Mouse (Mus musculus): ENCODE measurements around the gene Tssk6. TPM values are rescaled to one million over a fixed set of nuclear protein-coding genes. Genes with fewer than 3 reads are reported as not detected.

Gene Tssk6
- 0.24 TPM in 1 of 2 replicates, not detected in the other for total RNA-seq (2021)
- long read RNA-seq, partial matches to known transcripts, result 0 of 2 reads
- long read RNA-seq, other reads (novel, unspliced or antisense), result 0 of 2 reads

- peak; percentile 40 for DNase-seq
Observed at GRCm38 (mm10) chr8:69902163-69903062, at the start of gene Tssk6, which contains the start of the genes Ndufa13 and Yjefn3. Gene Tssk6 (plus strand): TSS chr8:69902184. Gene Ndufa13 (minus strand): TSS chr8:69902558. Gene Yjefn3 (minus strand): TSS chr8:69902712.

GRCm38 (mm10) chr8:69853869-69854268 is 48.1 kb upstream of the Tssk6 start:
- DNase-seq, result no peak

DNA sequence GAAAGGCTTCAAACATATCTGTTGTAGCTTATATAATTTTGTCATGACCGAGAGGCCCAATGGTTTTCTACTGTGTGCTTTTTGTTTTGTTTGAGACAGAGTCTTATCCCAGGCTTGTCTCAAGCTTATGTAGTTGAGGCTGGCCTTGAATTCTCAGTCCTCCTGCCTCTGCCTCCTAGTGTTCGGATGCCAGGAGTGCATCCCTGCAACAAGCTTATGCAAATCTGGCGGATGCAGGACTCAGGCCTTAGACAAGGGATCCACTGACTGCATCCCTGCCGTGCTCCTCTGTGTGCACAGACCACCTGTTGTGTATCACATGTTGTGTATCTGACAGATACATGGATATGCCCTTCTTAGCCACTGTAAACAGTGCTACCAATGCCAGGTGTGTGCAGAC is 41.2 kb upstream of the Tssk6 start:
- no peak for DNase-seq

- no peak for DNase-seq
Observed at GRCm38 (mm10) chr8:69861251-69861650, 40.7 kb upstream of the Tssk6 start.

GRCm38 (mm10) chr8:69863387-69864020 is 38.5 kb upstream of the Tssk6 start:
- DNase-seq, result no peak

GRCm38 (mm10) chr8:69864180-69864579 is 37.8 kb upstream of the Tssk6 start:
- no peak for DNase-seq

DNA sequence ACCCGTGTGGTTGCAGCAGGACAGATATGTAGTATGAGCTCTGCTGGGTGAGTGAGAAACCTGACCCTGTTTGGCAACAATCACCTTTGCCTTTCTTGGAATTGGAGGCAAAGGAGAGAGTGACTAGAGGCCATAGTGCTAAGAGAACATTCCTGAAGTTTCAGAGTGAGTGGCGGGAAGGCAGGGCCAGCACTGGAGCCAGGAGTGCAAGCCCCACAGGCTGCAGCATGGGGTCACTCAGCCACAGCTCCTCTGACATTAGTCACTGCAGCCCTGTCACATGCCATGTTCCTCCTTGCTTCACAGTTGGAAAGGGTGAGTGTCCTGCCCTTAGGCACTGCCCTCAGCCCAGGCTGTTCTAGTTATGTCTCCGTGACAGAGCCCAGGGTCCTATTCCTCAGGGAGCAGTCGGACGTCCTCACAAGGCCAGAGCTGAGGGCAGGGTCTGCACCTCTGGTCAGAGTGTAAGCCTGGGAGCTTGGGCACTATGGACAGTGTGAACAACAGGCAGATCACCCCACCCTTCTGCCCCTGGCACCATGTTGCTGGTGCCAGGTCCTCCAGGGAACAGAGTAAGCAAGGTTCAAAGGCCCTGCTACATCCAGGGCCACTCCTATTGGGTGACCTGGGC is 34.2 kb upstream of the Tssk6 start:
- DNase-seq, result no peak

- DNase-seq, result no peak
Observed at GRCm38 (mm10) chr8:69870003-69870765, 31.8 kb upstream of the Tssk6 start.

- DNase-seq, result no peak
Observed at GRCm38 (mm10) chr8:69870907-69871306, 31.1 kb upstream of the Tssk6 start.

GRCm38 (mm10) chr8:69874155-69874554 is 27.8 kb upstream of the Tssk6 start:
- DNase-seq, result peak; percentile 66

- DNase-seq, result no peak
Observed at GRCm38 (mm10) chr8:69874654-69875053, 27.3 kb upstream of the Tssk6 start.

DNA sequence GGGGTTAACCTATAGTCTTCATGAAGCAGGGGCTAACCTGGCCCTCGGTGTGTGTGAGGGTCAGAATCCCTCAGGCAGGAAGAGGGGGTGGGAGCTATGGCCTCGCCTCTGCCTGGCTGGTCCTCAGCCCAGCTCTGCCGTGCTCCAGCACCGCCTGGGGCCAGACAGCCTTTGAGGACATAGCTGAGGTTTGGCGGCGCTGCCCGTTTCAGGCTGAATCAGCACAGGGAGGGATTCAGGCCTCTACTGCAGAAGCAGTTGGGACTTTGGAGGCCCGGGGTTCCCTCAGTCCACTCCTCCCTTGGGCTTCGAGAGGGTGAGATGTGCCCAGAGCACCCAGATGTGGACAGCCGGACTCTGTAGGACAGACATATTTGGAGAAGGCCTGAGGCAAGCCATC is 25.9 kb upstream of the Tssk6 start:
- DNase-seq, result no peak

DNA sequence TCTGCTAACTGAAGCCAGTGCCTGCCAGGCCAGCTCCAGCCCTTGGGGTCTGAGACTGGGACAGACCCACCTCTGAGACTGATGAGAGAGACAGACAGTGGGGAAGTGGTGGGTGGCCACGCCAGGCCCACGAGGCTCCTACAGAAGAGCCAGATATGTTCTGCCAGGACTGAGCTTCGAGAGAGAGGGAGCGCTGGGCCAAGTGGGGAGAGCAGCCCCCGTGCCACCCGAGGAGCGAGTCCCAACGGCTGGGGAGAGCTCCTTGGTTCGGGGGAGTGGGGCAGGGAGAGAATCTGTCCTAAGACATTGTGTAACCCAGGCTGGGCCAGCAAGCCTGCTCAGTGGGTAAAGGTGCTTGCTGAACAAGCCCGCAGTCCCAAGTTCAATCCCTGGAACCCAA is 25.0 kb upstream of the Tssk6 start:
- no peak for DNase-seq

DNA sequence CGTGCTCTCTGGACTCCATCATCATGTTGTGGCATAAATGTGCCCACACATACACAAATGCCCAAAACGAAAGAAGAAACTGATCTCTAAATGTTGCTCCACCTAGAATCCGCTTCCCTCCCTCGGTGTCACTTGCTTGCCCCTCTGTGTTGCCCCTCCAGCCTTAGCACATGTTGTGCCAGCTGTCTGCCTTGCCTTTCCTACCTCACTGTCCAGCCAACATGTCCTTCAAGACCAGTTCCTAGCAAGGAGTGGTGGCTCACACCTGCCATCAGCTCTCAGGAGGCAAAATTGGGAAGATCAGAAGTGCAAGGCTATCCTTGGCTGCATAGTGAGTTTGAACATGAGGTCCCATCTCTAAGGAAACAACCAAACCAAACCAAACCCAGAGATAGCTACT is 24.6 kb upstream of the Tssk6 start:
- DNase-seq, result no peak

GRCm38 (mm10) chr8:69877992-69878391 is 24.0 kb upstream of the Tssk6 start:
- DNase-seq, result no peak

- no peak for DNase-seq
Observed at GRCm38 (mm10) chr8:69879678-69880077, 22.3 kb upstream of the Tssk6 start.

DNA sequence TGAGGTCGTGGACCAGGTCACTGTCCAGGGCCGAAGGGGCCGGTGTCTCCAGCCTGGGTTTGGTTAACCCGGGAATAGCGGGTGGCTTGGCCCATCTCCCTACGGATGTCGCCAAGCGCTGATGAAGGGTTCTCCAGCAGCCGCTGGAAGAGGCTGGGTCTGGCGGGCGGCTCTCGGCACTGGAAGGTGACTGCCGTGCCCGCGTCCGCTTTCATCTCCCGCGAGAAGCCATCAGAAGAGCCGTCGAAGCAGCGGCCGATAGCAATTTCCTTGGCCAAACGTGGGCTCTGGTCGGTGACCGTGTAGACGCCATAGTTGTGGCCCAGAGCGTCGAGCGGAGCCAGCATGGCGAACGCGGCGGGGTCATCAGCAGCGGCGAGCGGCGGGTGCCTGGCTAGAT is 21.1 kb upstream of the Tssk6 start:
- DNase-seq, result no peak

DNA sequence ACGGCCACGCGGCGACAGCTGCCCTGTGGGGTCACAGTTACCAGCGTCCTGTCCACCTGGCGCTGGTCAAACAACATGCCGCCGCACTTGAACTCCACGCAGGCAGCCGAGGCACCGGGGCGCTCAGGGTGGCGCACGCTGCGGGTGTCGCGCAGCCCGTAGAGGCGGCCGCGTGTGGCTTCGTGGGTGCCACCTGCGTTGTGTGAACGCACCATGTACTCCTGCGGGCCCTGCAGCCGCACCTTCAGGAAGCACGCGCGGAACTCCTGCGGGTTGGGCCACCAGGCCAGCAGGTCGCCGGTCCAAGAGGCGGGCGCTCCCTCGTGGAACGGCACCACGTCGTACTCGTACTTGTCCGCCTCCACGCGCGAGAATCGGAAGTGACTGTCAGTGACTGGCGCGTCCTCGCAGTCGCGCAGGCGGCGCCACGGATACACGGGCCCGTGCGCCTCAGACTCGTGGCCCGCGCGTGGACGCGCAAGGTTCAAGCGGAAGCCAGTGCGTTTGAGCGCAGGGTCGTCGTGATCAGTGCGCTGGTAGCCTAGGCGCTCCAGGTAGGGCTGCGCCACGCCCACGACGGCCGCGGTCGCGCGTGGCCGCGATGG is 20.6 kb upstream of the Tssk6 start:
- no peak for DNase-seq

DNA sequence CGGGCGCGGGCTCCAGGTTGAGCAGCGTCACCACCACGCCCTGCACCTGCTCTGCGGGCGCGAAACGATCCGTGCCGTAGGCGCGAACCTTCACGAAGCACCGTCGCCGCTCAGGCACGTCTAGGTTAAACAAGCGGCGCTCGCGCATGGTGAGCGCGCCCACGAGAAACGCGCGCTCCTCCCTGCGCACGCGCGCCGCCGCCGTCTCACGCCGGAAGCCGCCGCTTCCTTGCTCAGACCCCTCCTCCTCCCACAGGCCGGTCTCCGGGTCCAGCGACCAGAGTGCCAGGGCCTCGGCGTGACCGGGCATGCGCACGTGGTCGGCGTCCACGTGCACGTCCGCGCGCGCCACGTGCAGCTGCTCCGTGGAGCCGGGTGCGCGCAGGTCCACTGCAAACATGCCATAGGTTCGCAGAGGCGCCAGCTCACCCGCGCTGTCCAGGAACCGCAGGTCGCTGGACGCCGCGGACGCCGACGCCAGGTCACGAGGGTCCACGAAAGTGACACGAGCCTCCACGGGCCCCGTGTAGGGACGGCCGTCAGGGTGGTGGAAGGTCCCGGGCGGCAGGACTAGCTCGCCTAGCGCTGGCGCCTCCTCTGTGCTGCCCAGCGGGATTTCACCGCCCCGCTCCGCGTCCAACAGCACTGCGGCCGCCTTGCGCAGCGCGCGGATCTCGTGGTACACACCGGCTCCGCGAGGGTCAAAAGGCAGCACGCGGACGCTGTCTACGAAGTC is 19.8 kb upstream of the Tssk6 start:
- DNase-seq, result peak; percentile 46

DNA sequence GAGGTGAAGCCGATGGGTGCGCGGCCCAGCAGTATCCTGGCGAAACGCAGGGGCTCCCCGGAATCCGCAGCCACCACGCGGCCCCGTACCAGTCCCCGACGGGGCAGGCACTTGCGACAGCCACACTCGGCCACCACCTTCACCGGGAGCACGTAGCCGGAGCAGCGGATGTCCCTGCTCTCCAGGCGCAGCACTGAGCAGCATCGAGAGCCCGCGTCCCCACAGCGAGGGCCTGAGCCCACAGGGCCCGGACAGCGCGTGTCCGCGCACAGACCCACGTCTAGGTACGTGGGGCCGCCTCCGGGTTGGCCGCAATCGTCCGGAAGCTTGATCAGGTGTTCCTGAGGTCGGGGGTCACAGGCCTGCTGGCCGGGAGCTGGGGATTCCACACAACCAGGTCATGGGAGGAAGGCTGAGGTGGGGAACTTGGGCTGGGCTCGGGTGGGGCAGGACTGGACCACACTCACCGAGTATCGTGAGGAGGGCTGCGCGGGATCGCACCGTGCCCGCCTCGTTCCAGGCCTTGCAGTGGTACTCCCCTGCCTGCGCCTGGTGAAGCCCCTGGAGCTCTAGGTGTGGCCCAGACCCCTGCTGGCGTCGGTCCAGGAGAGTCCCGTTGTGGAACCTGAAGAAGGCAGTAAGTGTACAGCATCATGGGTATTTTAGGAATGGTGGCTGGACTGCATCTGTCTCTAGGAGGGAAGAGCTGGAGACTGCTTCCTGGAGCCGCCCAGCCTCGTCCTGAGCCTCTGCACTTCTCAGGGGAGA is 19.0 kb upstream of the Tssk6 start:
- no peak for DNase-seq
